Mouse (Mus musculus): ENCODE data around the gene Gm6583. TPM values are rescaled to one million over a fixed set of nuclear protein-coding genes. Genes with fewer than 3 reads are reported as not detected.

Gene Gm6583
- polyA plus RNA-seq, 1 experiment from 2014 or later: 0.33 TPM

DNA sequence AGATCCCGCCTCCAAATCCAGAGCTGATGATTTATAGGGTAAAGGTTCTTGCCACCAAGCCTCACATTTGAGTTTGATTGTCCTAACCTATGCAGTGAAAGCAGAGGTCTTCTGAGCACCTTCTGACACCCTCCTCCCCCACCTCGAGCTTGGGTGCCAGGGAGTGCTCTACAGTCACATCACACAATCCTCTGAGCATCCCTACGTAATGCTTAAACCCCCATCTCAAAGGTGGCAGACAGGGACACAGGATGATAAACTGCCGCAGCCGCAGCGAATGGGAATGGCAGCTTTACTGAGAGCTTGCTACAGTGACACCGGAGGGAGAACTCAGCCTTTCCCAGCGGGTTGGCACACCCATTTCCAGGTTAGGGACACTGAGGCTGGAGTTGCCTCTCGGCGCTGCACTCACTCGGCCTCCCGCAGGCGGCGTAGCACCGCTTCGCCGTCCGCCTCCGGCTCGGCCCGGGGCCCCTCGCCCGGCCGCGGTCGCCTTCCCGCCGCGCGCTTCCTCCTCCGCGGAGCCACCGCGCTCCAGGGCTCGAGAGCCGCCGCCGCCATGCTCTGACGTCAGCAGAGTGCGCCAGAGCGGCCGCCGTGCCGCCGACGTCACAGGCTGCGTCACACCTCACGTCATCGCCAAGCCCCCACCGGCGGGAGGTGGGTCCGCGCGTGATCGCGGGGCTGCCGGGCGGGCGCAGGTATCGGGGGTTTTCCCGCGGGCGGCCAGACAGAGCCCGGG, 13.2 kb downstream of the Gm6583 start, which contains the start of the genes Srrd and Hps4:
TSS of gene Srrd (minus strand) at position 578 of the 742 bp plus-strand sequence.
TSS of gene Hps4 (plus strand) at position 621 of the 742 bp plus-strand sequence.
- ATAC-seq (ENCODE audit: insufficient number of reproducible peaks, low FRiP score, low TSS enrichment, low read depth): 0 out of 2 replicates have a peak, but pooled peaks have one; percentile 42
- 1% methylated on average over 64 of the region's 64 CpGs for WGBS
- peak within 1 kb of the TSS; percentile 68 for H3K27ac ChIP-seq
- H3K27me3 ChIP-seq: no peaks in the 10 kb centered on the region
- peak within 1 kb of the TSS; percentile 91 for H3K9ac ChIP-seq
- H3K36me3 ChIP-seq: peaks cover 45% of the 10 kb centered on the region
- H3K4me1 ChIP-seq: peaks cover 38% of the 10 kb centered on the region
- H3K9me3 ChIP-seq: no peaks in the 10 kb centered on the region
- H3K4me3 ChIP-seq: peak within 1 kb of the TSS; percentile 98
- H3K4me2 ChIP-seq: peak within 1 kb of the TSS; percentile 76

- WGBS: 47% methylated on average over 7 of the region's 7 CpGs
- Histone ChIP-seq H3K4me2 (no peak overlapping the region), H3K36me3 (peaks cover 63% of the 10 kb centered on the region), H3K9me3 (no peaks in the 10 kb centered on the region), H3K4me1 (peaks cover 24% of the 10 kb centered on the region; the same call in 1 of the 2 replicates), H3K27ac (no peak overlapping the region), H3K9ac (no peak overlapping the region), H3K27me3 (no peaks in the 10 kb centered on the region), H3K4me3 (no peak overlapping the region)
- ATAC-seq (ENCODE audit: insufficient number of reproducible peaks, low FRiP score, low TSS enrichment, low read depth): no peak
Measured at GRCm38 (mm10) chr5:112339215-112339614, 16.6 kb downstream of the Gm6583 start.

- Histone ChIP-seq H3K9me3 (no peaks in the 10 kb centered on the region), H3K9ac (no peak overlapping the region), H3K27ac (no peak overlapping the region), H3K36me3 (peaks cover 85% of the 10 kb centered on the region), H3K4me1 (peaks cover 10% of the 10 kb centered on the region; the same call in 1 of the 2 replicates), H3K4me3 (no peak overlapping the region), H3K4me2 (no peak overlapping the region), H3K27me3 (no peaks in the 10 kb centered on the region)
- no peak for ATAC-seq (ENCODE audit: insufficient number of reproducible peaks, low FRiP score, low TSS enrichment, low read depth)
- 94% methylated on average over 22 of the region's 22 CpGs for WGBS
Measured at GRCm38 (mm10) chr5:112337004-112337403, 18.8 kb downstream of the Gm6583 start.

GRCm38 (mm10) chr5:112335473-112335872, 20.4 kb downstream of the Gm6583 start:
- 14% methylated on average over 2 of the region's 2 CpGs for WGBS
- Histone ChIP-seq H3K4me2 (no peak overlapping the region), H3K27ac (no peak overlapping the region), H3K4me3 (no peak overlapping the region), H3K9ac (no peak overlapping the region), H3K9me3 (no peaks in the 10 kb centered on the region), H3K36me3 (peaks cover 95% of the 10 kb centered on the region), H3K27me3 (no peaks in the 10 kb centered on the region), H3K4me1 (no peaks in the 10 kb centered on the region)
- no peak for ATAC-seq (ENCODE audit: insufficient number of reproducible peaks, low FRiP score, low TSS enrichment, low read depth)

- Histone ChIP-seq H3K4me2 (no peak overlapping the region), H3K9me3 (no peaks in the 10 kb centered on the region), H3K36me3 (peaks cover 74% of the 10 kb centered on the region), H3K4me3 (no peak overlapping the region), H3K27me3 (no peaks in the 10 kb centered on the region), H3K9ac (no peak overlapping the region), H3K27ac (no peak overlapping the region), H3K4me1 (peaks cover 17% of the 10 kb centered on the region)
- no peak for ATAC-seq (ENCODE audit: insufficient number of reproducible peaks, low FRiP score, low TSS enrichment, low read depth)
- 91% methylated on average over 14 of the region's 14 CpGs for WGBS
Measured at GRCm38 (mm10) chr5:112329805-112330564, 25.8 kb downstream of the Gm6583 start.

DNA sequence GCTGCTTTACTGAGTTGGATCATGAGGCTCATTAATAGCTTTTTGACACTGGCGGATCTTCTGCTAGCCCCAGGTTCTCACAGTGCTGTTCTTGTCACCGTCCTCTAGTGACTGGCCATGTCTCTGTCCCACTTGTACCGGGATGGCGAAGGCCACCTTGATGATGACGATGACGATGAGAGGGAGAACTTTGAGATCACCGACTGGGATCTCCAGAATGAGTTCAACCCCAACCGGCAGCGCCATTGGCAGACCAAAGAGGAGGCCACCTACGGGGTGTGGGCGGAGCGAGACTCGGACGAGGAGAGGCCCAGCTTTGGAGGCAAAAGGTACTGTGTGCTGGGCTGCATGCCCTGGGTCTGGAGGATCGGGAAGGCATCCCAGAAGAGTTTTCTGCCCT, 28.0 kb downstream of the Gm6583 start:
- Histone ChIP-seq H3K36me3 (peaks cover 52% of the 10 kb centered on the region), H3K4me1 (peaks cover 22% of the 10 kb centered on the region), H3K9me3 (no peaks in the 10 kb centered on the region), H3K4me2 (no peak overlapping the region), H3K27me3 (no peaks in the 10 kb centered on the region), H3K4me3 (no peak overlapping the region), H3K9ac (no peak overlapping the region), H3K27ac (no peak overlapping the region)
- 93% methylated on average over 15 of the region's 15 CpGs for WGBS
- ATAC-seq (ENCODE audit: insufficient number of reproducible peaks, low FRiP score, low TSS enrichment, low read depth): no peak

- under 1% methylated on average over 33 of the region's 33 CpGs for WGBS
- ATAC-seq (ENCODE audit: insufficient number of reproducible peaks, low FRiP score, low TSS enrichment, low read depth): no peak
- Histone ChIP-seq H3K27ac (peak overlapping the region; percentile 78), H3K9ac (peak overlapping the region; percentile 88), H3K4me1 (peaks cover 22% of the 10 kb centered on the region), H3K36me3 (peaks cover 39% of the 10 kb centered on the region), H3K4me2 (peak overlapping the region; percentile 70), H3K9me3 (no peaks in the 10 kb centered on the region), H3K4me3 (peak overlapping the region; percentile 100), H3K27me3 (no peaks in the 10 kb centered on the region)
Measured at GRCm38 (mm10) chr5:112326446-112327009, 29.3 kb downstream of the Gm6583 start.

DNA sequence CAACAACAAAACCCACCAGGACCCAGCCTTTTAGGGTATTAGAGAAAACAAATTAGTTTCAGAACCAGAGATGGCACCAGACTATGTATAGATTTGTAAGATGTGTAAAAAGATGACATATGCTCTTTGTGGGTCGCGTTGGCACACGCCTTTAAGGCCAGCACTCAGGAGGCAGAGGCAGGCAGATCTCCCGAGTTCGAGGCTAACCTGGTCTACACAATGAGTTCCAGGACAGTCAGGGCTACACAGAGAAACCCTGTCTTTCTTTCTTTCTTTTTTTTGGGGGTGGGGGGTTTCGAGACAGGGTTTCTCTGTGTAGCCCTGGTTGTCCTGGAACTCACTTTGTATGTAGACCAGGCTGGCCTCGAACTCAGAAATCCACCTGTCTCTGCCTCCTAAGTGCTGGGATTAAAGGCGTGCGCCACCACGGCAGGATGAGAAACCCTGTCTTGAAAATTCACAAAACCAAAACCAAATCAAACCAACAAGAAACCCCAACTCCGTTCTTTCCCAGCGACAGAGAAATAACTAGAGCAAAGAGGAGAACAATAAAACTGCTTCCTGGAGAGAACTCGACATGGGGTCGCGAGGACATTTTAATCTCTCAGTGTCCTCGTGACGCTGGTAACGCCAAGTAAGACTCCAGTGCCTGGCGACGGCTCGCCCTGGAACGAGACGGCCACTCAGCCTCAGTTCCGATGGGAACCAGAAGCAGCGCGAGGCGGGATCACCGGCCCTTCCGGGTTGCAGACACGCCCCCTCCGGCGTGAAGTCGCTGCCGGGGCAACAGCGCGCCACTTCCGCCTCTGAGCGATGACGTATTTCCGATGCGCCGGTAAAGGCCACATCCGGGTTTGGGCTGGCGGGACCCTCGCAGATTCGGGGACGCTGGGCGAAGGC, 30.0 kb downstream of the Gm6583 start, which contains the start of gene Tfip11:
TSS of gene Tfip11 (plus strand) at position 813 of the 900 bp plus-strand sequence.
- peaks cover 22% of the 10 kb centered on the region for H3K4me1 ChIP-seq
- H3K27me3 ChIP-seq: no peaks in the 10 kb centered on the region
- no peaks in the 10 kb centered on the region for H3K9me3 ChIP-seq
- H3K27ac ChIP-seq: peak within 1 kb of the TSS; percentile 78
- H3K9ac ChIP-seq: peak within 1 kb of the TSS; percentile 88
- H3K4me2 ChIP-seq: peak within 1 kb of the TSS; percentile 70
- H3K36me3 ChIP-seq: peaks cover 32% of the 10 kb centered on the region
- peak within 1 kb of the TSS; percentile 100 for H3K4me3 ChIP-seq
- ATAC-seq (ENCODE audit: insufficient number of reproducible peaks, low FRiP score, low TSS enrichment, low read depth): peak; percentile 70
- WGBS: 8% methylated on average over 48 of the region's 48 CpGs

- no peak overlapping the region for H3K9ac ChIP-seq
- H3K27ac ChIP-seq: peak overlapping the region; percentile 43; the same call in 1 of the 2 replicates
- H3K9me3 ChIP-seq: no peaks in the 10 kb centered on the region
- peak overlapping the region; percentile 70 for H3K4me2 ChIP-seq
- ATAC-seq (ENCODE audit: insufficient number of reproducible peaks, low FRiP score, low TSS enrichment, low read depth): 0 out of 2 replicates have a peak, but pooled peaks have one; percentile 45
- H3K27me3 ChIP-seq: no peaks in the 10 kb centered on the region
- WGBS: 21% methylated on average over 24 of the region's 24 CpGs
- H3K4me3 ChIP-seq: peak overlapping the region; percentile 100
- peaks cover 22% of the 10 kb centered on the region for H3K4me1 ChIP-seq
- peaks cover 23% of the 10 kb centered on the region for H3K36me3 ChIP-seq
Measured at GRCm38 (mm10) chr5:112324637-112325545, 30.9 kb downstream of the Gm6583 start.

GRCm38 (mm10) chr5:112323246-112323645, 32.6 kb downstream of the Gm6583 start:
- Histone ChIP-seq H3K27me3 (no peaks in the 10 kb centered on the region), H3K4me1 (peaks cover 22% of the 10 kb centered on the region), H3K4me2 (no peak overlapping the region), H3K9ac (no peak overlapping the region), H3K36me3 (peaks cover 8% of the 10 kb centered on the region), H3K27ac (no peak overlapping the region), H3K4me3 (no peak overlapping the region), H3K9me3 (no peaks in the 10 kb centered on the region)
- ATAC-seq (ENCODE audit: insufficient number of reproducible peaks, low FRiP score, low TSS enrichment, low read depth): no peak
- 83% methylated on average over 6 of the region's 6 CpGs for WGBS

All from limb, embryonic 15.5 days (tissue).